Mouse (Mus musculus) gastrocnemius, postnatal 10 days (tissue): ENCODE results near the gene Sik3. TPM values are rescaled to one million over a fixed set of nuclear protein-coding genes. Genes with fewer than 3 reads are reported as not detected.

Experiments used
- DNase-seq: peaks from one replicate; pipeline ENCODE4 v3.0.0; 2021; ENCODE audit warnings: mixed read lengths
- total RNA-seq, 2 experiments: library from RNA; stranded (reverse); gene quantifications; 2 replicates each; pipeline ENCODE4 v1.2.3; 2021

Sik3 gene
- total RNA-seq, 2 experiments from 2014 or later, result 52.7 to 52.9 TPM

DNA sequence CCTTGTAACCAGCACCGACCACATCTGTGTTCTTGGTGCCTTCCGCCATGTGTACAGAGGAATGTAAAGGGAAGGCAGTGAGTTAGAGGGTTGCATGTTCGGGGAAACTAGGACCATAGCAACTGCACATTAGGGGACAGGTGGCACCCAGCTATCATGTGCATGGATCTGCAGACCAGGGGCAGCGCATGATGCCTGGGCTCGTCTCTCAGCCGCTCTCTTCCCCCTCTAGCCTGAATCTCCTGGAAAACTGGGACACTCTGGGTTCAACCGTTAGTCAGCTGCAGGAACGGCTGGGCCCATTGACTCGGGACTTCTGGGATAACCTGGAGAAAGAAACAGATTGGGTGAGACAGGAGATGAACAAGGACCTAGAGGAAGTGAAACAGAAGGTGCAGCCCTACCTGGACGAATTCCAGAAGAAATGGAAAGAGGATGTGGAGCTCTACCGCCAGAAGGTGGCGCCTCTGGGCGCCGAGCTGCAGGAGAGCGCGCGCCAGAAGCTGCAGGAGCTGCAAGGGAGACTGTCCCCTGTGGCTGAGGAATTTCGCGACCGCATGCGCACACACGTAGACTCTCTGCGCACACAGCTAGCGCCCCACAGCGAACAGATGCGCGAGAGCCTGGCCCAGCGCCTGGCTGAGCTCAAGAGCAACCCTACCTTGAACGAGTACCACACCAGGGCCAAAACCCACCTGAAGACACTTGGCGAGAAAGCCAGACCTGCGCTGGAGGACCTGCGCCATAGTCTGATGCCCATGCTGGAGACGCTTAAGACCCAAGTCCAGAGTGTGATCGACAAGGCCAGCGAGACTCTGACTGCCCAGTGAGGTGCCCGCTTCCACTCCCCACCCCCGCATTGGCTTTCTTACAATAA is 217.2 kb downstream of the Sik3 start:
- peak; percentile 82 for DNase-seq

DNA sequence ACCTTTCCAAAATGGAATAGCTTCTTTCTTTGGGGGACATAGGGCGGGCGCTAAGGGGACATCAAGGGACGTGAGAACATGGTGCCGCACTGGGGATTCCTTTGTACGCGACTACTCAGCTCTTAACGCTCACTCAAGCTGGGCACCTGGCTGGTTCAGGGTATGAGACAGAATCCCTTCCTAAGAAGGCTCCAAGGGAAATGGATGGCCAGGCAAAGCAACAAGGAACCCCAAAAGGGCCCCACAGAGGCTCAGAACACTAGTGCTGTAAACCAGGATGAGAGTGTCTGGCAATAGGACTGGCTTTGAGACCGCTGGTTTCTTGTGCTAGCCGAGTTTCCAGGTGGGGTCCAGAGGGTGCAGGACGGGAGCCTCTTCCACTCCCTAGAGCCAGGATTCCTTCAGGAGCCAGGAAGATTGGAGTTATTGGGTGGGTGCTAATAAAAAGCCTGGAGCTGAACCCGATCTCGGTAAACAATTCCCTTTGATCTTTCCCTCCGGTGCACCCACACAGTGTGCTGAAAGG is 217.9 kb downstream of the Sik3 start:
- DNase-seq, result no peak

DNA sequence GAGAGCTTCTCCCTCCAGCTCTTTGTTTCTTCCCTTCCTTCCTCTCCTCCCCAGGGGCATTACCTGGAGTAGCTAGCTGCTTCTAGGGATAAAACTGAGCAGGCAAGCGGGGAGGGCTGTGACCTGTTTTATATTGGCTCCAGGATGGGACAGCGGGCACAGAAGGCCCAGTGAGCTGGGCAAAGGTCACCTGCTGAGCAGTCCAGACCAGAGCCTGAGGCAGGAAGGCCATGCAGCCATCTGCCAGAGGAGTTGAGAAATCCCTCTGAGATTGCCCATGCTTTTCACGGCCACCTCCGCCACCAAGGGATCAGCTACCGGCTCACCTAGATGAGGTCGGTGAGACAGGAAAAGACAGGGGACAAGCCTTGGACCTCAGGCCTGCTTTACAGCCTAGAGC is 222.6 kb downstream of the Sik3 start:
- no peak for DNase-seq

DNA sequence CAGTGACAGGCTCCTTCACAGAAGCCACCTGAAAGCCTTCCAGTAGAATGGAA is 222.8 kb downstream of the Sik3 start, which contains the start of gene Apoc3:
Gene Apoc3 (minus strand): TSS at position 41 of the 53 bp plus-strand sequence.
- DNase-seq, result no peak

DNA sequence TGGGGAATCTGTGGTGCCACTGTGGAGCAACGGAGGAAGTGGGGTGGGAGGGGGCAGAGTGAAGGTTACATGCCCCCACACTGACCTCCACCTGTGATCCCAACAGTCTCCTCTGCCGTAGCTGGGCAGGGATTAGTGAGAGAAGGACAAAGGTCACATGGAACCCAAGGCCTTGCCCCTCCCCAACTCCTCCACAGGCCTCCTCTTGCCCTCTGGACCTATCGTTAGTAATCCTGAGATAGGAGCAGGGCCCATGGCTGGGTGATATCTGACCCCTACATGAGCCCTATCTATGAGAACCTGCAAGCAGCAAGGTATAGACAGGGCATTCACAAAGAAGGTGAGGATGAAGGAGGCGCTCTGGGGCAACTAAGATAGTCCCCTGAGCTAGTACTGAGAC is 223.0 kb downstream of the Sik3 start:
- DNase-seq, result no peak

DNA sequence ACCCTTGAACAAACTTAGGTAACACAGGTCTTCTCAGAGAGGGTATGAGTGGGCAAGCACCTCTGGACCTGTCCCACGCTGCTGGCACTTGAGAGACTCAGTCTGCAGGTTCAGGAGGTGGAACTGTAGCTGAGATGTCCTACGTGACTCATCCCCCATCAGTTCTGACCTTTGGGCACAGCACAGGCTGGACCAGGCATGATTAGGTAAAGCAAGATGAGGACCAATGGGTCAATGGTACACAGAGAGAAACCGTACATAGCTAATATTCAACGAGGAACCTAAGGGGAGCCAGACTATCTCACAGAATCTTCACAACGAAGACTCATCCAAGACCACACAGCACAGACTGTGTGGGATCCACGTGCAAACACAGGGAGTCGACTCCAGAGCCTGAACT is 226.2 kb downstream of the Sik3 start:
- no peak for DNase-seq

DNA sequence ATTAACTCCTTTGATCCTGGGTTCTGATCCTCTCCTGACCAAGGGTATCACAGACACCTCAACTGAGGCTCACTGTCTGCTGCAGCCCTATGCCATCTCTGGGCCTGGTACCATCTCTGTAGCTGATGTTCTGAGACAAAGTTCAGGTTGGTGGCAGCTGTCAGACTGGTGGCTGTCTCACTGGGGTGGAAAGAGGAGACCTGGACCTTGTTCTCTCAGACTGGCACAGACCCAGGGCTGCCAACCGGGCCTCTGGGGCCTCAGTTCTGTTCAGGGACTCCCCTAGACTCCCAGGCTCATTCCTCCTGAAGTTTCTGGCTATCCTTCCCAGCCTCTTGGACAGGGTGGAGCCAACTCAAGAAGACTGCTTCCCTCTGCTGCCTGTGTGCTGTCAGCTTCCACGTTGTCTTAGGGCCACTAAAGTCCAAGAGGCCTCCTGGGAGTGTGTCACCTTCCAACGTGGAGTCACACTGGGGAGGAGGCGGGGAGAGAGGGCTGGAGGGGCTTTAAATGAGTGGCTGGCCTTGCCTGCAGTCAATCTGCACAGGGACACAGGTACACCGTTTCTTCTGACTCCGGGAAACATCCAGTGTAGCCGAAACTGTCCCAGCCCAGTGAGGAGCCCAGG is 228.0 kb downstream of the Sik3 start, which contains the start of gene Apoa4:
Gene Apoa4 (plus strand): TSS at position 171 of the 628 bp plus-strand sequence.
- DNase-seq, result no peak

DNA sequence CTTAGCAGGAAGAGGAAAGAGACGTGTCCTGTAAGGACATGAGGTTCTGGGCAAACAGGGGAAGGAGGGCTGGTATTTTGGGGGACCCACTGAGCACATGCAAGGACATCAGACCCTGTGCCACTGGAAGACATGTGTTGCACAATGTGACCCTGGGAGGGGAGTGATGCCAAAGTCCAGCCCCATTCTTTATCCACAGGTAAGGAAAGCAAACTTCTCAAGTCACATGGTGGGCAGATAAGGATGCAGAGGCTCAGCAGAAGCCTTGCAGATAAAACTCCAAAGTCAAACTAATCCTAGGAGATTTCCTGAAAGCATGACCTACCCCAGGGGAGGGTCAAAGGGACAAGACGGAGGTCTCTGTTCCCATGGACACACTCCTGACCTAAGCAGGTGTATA is 229.2 kb downstream of the Sik3 start:
- DNase-seq, result no peak

DNA sequence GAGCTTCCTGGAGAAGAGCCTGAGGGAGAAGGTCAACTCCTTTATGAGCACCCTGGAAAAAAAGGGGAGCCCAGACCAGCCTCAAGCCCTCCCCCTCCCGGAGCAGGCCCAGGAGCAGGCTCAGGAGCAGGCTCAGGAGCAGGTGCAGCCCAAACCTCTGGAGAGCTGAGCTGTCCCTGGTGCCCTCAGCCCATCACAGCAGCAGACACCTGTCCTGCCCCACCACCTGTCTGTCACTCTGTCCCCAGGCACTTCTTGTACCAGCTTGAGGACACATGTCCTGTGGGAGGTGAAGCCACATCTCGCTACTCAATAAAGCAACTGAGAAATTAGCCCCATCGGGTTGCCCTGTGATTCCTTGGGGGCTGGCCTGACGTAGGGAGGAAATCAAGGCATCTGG is 230.5 kb downstream of the Sik3 start:
- DNase-seq, result no peak

DNA sequence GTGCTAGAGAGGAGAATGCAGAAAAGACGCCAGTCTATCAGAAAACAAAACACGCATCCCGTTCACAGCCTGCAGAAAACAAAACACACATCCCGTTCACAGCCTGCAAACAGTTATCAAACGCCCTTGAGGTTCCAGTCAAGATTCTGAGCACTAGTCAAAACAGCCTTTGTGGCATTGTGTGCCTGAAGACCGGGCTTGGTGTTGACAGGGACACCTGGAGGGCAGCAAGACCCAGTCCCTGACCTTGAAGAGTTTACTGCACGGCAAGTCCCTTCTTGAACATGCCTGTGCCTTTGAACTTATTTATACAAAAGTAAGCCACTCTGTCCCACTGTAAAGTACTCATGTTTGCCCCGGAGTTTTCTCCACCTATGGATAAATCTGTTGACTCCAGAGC is 231.0 kb downstream of the Sik3 start:
- no peak for DNase-seq

DNA sequence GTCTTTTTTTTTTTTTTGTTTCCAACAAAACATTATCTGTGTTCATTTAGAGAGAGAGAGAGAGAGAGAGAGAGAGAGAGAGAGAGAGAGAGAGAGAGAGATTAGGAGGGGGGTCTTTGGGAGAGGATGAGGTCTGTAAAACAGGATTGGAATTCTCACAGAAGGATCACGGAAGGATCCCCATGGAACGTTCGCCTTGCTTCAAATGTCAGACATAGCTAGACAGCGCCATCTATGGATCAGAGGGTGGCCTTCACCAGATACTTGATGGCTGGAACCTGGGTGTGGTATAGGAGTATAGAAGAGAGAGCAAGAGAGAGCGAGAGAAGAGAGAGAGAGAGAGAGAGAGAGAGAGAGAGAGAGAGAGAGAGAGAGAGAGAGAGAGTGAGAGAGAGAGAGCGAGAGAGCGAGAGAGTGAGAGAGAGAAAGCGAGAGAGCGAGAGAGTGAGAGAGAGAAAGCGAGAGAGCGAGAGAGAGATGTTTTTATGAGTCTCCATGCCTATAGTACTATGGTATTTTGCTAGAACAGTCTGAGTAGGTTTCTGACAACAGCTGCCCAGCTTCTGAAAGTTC is 234.2 kb downstream of the Sik3 start:
- DNase-seq, result peak; percentile 51

DNA sequence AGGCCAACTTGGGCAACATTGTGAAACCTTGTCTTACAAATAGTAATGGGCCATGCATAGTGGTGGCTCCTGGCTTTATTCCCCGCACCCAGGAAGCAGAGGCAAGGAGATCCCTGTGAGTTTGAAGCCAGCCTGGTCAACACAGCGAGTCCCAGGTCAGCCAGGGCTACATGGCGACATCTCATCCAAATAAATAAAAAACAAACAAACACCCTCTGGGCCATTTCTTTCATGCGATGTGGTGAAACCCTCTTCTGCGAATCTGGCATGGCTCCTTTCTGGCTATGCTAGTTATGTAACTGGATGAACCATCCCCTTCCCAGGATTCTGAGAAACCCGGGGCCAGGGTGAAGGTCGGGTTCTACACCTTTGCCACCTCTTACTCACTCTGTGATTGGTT is 243.6 kb downstream of the Sik3 start:
- DNase-seq, result no peak

DNA sequence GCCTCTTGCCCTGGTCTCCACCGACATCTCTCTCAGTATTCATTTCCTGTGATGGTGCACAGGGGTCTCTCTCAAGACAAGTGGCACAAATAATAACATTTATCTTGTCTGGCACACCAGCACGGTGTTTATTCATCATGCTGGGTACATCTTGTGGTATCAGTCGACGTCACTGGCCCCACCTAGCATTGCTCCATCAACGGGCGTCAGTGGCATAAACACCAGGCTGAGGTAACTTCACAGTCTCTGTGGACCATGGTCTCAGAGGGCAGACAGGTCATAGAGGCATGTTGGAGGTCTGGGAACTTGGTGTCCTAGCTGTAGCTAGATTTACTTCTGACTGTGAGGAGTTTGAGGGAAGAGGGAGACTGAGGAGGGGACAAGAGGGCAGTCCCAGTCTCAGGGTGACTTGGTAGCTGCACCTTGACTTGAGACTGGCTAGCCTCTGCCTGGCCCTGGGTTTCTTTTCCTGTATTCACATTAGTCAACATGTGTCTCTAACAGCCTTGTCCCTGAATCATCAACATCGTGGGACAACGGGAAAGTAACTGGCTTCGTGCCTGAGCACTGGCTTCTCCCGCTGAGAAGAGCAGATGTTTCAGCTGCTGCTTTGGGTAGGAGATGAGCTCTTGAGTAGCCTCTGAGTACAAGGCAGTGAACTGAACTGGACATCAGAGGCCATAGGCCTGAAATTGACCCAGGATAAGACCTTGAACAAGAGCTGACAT is 244.2 kb downstream of the Sik3 start:
- DNase-seq, result no peak

DNA sequence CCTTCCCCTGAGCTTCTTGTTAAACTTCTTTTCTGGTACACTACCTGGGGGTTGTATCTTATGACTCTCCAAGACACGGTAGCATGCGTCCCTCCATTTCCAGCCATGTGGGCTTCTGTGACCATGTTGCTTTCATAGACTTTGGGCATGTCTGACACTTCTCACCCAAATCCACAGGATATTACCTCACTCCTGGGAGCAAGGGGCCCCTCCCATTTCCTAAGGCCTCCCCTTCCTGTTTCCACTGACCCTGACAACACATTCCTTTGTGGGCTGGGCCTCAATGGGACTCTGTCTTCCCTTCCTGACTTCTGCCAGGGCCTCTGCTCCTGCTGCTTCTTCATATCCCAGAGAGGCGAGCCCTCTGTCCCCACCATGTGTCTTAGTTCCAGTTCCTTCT is 244.9 kb downstream of the Sik3 start:
- no peak for DNase-seq

DNA sequence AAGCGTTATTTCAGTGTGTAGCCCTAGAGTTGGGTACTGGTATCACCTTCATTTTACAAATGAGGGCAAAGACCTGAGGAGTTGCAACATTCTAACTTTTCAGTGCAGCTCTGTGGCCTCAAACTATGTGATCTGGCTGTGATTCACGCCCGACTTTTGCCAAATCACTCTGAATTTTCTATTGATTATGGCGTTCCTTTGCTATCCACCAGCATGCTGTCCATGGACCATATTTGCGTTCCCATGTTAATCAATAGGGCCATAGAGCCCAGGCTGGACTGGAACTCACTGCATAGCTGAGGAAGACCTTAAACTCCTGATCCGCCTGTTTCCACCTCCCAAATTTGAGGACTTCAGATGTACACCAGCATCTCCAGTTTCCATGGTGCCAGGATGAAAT is 246.5 kb downstream of the Sik3 start:
- no peak for DNase-seq

DNA sequence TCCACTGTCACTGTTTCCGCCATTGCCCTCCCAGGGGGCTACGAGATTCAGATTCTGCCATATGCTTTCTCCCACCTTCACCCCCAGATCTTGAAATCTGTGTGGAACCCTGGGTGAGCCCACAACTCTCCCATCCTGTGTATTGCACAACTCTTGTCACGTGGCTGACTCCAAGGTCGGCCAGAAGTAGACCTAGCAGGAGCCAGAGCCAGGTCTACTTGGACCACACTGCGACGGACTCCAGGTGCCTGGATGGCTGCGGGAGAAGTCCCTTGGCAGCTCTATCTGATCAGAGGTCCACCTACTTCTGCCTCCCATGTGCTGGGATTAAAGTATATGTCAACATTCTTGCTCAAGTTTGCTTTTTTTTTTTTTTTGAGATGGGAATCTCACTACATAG is 248.5 kb downstream of the Sik3 start:
- no peak for DNase-seq

DNA sequence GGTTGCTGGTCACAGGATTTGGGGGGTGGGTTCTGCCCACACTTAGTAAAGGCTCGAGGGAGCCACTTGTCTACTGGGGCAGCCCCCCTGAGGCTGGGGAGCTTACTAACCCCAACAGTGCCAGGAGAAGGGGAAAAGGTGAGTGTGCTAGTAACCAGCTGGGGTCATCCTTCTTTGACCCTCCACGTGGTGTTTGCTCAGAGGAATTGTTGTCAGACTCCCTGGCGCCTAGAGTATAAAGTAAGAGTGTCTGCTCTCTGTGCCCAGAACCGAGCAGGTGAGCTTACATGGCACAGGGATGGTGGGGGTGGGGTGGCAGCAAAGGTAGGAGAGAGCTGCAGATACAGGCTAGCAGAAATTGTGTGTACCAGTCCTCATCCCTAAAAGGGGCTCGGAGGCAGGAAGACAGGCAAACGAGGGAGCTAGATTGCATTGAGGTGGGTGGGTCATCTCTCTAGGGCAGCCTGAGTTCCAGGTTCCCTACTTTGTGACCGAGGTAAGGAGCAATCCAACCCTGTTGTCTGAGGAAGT is 255.8 kb downstream of the Sik3 start, which contains the start of gene Apoa5:
Gene Apoa5 (plus strand): TSS at position 291 of the 531 bp plus-strand sequence.
- no peak for DNase-seq

DNA sequence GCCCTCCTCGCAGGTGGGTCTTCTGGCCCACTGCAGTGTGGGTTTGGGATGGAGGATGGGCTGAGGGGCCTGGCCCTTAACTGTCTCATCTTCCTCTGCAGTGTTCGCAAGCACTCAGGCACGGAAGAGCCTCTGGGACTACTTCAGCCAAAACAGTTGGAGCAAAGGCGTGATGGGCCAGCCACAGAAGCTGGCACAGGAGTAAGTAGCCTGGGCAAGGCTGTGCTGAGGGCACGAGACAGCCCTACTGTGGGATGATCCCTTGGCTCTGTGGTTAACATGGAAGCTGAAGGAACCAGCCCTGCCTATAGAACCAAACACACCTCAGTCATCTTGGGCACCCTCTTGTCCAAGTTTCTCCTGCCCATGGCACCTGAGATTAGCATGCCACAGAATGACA is 256.5 kb downstream of the Sik3 start:
- no peak for DNase-seq

DNA sequence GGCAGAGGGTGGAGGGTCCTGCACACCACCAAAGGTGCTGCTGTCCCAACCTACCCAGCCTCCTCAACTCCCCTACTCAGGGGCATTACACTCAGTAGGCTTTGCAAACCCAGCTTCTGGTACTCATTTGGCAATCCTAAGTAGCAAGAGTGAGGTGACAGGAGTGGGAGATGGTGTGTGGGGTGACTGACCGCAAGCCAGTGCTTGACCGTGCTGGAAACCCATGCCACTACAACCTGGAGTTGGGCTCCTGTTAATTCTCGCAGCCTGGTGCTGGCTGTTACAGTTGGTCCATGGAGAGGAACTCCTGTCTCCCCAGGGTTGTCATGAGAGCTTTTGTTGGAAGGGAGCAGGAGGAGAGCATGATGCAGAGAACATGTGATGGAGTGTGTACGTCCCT is 258.2 kb downstream of the Sik3 start:
- DNase-seq, result no peak

DNA sequence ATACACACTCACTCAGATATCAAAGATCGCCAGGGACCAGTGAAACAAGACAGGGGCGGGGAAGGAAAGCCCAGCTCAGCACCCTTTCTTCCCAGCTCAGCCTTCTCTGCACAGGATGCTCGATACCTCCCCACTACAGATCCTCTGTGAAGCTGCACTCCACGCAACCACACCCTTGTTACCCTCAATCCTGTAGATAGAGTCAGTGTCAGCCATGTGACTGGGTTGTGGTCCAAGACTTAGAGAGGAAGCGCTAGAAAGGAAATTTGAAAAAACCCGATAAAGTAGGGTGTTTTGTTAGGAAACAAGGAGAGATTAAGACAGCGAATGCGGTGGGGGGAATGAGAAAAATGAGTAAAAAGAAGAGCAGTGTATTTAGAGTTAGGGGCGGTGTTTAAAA is 259.4 kb downstream of the Sik3 start:
- DNase-seq, result no peak

DNA sequence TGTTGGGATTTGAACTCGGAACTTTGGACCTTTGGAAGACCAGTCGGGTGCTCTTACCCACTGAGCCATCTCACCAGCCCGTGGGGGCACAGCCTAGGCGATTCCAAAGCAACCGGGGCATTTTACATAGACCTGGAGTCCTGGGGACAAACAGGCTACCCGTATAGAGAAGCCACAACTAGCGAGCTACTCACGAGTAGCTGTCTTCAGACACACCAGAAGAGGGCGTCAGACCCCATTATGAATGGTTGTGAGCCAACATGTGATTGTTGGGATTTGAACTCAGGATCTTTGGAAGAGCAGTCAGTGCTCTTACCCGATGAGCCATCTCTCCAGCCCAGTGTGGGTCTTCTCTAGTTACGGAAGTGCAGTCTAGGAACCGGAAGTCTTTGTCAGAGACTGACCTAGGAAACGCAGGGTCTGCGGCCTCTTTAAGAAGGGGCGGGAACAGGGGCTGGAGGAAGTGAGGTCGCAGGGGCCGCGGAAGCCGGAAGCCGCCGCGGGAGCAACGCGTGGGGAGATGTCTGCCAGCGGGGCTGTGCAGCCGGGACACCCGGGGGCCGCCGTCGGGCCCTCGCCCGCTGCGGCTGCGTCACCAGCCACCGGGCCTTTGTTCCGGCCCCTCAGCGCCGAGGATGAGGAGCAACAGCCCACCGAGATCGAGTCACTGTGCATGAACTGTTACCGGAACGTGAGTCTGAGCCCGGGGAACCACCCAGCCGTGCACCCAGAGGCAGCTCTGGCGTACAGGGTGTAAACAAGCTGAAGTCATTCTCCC is 260.2 kb downstream of the Sik3 start, which contains the start of gene Zpr1:
Gene Zpr1 (plus strand): TSS at position 388 of the 778 bp plus-strand sequence.
- DNase-seq, result peak; percentile 81
